Mouse (Mus musculus) mammary gland, adult 2 months (tissue): ENCODE data around the gene Cend1. TPM values are rescaled to one million over a fixed set of nuclear protein-coding genes. Genes with fewer than 3 reads are reported as not detected.

Experiments used
- polyA plus RNA-seq: library from polyadenylated mRNA; depleted of rRNA; stranded (reverse); fragments of >200 nt; gene quantifications from 2 replicates; pipeline ENCODE4 v1.2.3, GENCODE M21; 2012; ENCODE audit warnings: low replicate concordance; rRNA removed

Cend1 gene
- 0.35 and 0.57 TPM in 2 replicates for polyA plus RNA-seq

DNA sequence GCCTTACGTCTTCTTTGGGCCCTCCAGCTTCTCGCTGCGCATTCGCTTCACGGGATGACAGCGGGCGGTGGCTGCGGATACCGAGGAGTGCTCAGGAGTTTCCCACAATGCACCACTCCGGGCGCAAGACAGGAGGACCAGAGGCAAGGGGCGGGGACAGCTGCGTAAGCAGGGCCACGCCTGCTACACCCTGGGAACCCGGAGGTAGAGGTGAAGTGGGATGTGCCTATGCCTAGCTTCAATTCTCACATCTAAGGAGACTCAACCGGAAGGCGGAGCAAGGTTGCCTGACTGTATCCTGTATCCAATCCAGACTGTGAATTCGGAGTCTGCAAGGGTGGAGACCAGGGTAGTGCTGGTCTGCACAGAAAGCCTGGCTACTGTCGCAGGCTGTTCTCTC is at the start of gene Cend1:
Cend1 (minus strand) TSS at position 182 of the 400 bp plus-strand sequence.

DNA sequence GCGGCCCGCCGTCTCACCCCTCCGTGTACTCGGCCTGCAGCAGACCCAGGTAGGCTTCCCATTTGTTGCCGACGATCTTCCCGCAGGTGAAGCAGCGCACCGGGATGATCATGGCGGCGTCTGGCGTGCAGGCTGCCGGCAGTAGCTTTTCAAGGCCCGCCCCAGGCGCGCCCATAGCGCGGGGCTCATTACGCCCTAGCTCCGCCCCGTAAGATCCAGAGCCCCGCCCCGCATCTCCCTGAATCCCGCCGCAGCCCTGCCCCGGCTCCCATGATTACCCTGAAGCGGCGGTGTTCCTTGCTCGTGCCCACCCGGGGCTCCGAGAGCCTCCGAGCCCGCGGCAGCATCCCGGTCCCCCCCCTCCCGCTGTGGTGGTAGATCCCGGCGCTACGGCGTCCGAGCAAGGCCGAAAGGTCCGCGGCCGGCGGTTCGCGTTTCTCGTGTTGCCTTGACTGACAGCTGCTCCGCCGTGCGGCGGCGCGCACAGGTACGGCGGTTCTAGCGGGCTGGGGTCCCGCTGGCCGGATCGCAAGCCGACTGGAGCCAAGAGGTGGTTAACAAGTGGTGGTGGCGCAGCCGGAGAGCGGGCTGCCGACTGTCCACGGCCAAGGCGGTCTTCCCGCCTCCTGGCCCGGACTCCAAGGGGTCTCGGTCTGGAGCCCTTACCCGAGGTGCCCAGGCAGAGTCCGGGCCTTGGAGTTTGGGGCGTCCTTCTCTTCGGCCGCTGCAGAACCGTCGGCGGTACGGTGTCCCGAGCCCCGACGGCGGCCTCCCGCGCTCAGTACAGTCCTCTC is 45.9 kb upstream of the Cend1 start, which contains the start of the genes Polr2l and Tspan4:
Polr2l (minus strand) TSS at position 122 of the 794 bp plus-strand sequence.
Tspan4 (plus strand) TSS at position 230 of the 794 bp plus-strand sequence.

DNA sequence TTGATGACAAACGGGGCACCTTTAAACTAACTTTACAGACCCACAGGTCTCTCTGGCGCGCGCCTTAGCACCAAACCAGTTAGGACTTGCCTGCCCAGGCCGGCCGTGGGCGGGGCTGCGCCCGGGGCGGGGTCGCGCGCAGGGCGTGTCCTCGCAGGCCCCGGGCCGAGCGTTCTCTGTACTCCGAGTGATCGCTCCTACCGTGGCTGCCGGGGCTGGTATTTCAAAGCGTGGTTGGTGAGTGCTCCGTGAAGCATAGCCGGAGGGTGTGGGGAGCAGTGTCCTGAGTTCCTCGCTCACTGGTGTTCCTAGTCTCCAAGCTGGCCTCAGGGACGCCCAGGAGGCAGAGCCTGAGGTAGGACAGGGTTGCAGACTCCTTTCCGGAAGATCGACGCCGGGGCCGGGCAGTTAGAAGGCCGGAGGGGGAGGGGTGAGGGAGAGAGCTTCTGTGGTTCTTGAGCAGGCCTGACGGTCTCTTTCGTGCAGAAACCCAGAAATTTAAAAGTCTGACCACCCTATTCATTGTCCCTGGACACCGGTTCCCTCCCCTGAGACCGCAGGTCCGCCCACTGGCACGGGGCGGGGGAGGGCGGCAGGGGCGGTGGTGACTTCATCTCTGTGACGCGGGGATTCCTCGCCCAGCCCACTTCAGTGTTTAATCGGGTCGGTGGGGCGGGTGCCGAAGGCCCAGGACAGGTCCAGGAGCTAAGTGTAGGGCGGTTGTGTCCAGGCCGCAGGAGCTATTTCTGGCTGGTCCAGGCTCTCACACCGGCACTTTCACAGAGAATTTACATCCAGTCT is 38.1 kb upstream of the Cend1 start, which contains the start of gene Cd151:
Cd151 (plus strand) TSS at position 163 of the 801 bp plus-strand sequence.

DNA sequence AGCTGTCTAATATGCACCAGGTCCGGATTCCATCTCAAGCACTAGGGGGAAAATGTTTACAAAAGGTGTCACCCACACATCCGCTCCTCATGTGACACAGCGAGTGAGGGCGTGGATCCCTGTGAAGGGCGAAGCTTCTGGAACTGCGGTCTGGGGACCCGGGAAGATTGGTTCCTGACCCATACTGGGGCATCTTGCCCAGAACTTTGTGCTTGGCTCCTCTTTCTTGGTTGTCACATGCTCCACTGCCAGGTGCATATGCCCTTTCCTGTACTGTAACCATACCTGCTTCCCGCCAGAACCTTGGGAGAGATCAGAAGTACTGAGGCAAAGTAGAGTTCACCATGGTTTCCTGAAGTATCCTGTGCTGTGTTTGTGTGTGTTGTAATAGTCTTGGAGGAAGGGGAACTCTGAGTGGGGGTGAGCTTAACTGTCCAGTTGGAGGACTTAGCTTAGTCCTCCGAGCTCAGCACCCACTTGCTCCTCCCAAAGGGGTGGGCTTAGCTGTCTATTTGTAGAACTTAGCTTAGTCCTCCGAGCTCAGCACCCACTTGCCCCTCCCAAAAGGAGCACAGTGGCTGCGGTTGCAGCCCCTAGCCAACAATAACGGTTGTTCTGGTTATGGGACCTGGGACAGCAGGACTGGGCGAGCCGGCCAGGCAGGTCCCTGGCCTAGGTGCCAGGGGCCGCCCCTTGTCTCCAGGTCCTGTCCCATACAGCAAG is 31.3 kb upstream of the Cend1 start, which contains the start of gene Cracr2b:
Cracr2b (plus strand) TSS at position 704 of the 723 bp plus-strand sequence.

DNA sequence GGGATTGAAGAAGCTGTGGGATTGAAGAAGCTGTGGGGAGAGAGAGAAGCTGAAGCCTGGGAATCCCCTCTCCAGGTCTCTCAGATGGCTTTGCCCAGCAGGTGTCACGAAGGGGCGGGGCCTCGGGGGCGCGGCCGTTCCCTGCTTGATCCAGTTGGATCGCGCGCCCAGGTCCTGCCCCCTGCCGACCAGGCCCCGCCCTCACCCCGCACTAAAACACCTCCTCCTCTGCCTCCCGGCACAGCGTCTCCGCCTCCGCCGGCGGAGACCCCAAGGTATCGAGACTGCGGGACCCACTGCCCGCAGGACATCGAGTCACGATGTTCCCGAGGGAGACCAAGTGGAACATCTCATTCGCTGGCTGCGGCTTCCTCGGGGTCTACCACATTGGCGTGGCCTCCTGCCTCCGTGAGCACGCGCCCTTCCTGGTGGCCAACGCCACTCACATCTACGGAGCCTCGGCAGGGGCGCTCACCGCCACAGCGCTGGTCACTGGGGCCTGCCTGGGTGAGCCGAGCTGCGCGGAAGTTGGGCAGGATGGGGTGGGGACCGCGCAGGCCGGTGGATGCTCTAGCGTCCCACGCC is 25.8 kb upstream of the Cend1 start, which contains the start of gene Pnpla2:
Pnpla2 (plus strand) TSS at position 232 of the 585 bp plus-strand sequence.

DNA sequence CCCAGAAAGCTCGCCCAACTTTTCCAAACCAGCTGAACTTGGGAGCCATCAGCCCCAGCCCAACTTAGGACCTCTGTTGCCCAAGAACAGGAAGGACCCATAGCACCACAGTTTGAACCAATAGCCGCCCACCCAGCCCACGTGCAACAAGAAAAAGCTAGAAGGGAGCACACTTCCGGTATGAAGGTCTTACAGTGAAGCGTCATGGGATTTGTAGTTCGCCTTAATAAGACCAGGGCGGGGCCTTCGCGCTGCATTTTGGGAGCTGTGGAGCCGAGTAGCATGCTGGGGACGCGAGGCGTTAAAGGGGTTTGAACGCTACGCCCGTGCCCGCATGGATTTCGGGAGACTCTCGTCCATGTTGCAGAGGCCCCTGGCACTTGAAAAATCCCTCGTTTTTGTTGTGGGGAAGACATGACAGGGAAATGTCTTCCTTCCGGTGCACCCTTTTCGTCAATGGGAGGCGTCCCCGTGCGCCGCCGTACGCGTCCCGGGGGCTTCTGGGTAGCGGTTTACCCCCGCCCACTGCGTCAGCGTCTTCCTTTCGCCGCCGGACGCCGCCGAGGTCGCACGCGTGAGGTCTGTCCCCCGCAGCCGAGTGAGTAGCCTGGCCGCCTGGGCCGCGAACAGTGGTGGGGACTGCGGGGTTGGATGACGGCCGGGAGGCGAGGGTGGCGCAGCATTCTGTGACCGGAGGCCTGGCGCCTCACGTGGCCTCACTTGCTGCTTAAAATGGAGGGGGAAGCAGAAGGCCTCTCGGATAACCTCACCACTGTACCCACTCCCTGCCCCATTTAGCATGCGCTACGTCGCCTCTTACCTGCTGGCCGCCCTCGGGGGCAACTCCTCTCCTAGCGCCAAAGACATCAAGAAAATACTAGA is 18.1 kb upstream of the Cend1 start, which contains the start of gene Rplp2:
Rplp2 (plus strand) TSS at position 261 of the 882 bp plus-strand sequence.

DNA sequence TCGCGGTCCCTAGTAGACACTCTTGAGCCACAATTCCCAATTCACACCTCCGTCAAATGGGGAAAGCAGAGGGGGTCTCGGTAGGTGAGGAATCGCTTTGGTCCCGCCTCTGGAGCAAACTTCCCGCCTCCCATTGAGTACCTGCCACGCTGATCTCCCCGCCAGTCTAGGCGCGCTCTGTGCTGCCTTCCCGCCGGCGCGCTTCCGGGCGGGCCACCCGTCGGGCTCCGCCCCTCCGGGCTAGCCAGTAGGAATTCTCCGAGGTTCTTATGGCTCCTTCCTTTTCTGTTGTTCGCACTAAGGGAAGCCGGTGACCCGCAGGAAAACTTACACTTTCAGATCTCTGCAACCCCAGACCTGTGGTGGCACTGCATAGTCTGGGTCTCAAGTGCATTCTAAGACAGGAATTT is 14.5 kb upstream of the Cend1 start, which contains the start of gene Pidd1:
Pidd1 (minus strand) TSS at position 198 of the 410 bp plus-strand sequence.

DNA sequence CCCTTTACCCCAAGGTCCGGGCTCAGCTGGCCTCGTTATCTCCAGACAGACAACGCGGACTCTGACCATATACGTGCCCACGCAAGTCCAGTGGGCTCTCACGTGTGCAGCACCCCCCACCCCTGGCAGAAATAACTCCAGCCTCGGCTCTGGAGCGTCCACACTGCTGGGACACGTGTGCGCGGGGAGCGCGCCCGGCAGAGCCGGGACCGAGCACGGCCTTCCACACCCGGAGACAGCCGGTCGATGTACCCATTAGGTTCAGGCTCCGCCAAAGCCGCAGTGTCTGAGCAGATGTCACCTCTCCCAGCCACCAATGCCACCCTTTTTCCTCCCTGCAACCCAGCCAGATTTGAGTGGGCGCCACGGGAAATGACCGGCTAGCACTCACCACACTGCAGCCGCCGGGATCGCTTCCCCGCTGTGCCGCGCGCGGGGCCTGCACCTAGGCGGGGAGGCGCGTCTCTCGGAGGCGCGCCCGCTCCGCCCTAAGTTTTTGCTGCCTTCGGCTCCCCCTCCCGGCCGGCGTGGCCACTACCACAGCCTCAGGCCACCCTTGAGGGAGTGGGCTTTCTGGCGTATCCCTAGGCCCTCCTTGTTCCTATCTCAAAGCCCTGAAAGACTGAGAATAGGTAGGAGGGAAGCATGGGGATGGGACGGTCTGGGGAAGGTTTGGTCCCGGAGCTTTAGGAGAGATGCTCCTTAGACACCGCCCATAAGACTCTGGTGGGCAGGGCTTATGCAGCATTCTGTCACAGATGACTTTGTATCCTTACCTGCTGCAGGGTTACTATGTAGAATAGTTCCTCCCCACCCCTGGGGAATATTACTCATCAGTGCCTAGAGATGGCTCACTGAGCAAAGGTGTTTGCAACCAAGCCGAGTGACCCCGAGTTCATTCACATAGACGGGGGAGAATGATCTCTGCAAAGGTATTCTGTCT is 8.2 kb upstream of the Cend1 start, which contains the start of gene Slc25a22:
Slc25a22 (minus strand) TSS at position 715 of the 943 bp plus-strand sequence.

DNA sequence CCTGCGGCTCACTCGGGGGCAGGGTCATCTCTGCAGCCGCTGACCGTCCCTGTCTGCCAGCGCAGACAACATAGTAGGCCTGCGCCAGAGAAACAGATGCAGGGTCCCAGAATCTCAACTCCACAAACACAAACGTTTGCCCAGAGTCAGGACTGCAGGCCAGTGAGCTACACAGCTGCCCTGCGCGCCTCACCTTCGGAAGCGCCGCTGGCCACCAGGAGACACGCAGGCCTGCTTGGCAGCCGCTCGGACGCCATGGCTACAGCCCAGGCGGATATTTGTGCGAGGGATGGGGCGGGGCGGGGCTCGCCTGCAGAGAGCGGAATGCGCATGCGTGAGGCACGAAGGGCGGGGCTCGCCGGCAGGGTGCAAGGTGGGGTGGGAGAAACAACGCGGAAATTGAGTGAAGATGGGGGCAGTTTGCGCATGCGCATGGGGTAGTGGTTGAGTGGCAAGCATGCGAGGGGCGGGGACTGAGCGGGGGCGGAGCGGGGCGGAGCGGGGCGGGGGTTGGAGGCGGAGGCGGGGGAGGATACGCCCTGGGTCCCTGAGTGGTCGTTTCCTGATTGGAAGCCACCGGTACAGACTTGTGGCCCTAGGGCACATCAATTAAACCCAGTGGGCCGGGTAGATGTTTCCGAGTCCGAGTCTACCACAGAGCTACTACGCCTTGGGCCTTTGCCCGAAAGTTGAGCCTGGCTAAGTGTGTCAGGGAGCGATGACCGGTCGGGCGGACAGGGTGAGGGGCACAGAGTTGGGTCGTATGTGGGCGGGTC is 15.3 kb downstream of the Cend1 start, which contains the start of gene Gatd1:
Gatd1 (minus strand) TSS at position 328 of the 776 bp plus-strand sequence.

DNA sequence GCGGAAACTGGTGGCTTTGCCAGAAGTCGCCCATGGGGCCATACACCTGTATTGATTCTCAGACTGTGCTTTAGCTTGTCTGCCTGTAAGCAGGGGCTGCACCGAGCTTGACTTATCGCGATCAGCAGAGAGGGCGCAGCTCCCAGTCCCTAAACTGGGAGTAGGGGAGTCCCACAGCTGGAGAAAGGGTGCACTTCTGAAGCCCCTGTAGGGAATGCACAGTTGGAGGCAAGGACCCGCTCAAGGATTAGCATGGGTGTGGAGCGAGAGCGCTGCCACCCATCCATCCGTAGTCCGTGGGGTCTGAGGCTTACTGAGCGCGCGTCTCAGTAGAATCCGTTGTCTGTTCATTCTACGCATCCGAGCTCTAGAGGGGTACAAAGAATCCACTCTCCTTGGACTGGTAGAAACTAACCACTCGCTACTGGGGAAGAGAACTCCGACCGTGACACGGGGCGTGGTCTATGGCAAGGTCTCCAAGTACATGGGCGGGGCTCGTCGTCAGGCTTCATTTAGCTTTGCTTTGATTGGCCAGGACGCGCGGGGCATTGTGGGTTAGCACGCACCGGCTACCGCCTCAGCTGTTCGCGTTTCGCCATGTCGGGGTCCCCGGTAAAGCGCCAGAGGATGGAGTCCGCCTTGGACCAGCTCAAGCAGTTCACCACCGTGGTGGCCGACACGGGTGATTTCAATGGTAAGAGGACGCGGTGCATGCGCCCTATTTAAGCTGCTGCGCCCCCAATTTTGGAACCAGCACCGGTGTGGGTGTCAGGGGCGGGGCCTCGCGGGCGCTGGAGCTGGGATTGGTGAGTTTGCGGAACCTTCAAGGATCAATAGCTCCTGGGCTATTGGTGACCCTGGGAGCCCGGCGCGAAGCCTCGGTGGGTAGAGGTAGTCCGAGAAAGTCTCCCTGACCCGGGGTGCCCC is 37.4 kb downstream of the Cend1 start, which contains the start of gene Taldo1:
Taldo1 (plus strand) TSS at position 575 of the 927 bp plus-strand sequence.

Other genes starting within 250 kb of the Cend1 start
- gene Hras, start 235.5 kb downstream of the Cend1 start, polyA plus RNA-seq, result 52.0 and 63.9 TPM in 2 replicates
- gene Lrrc56, start 235.3 kb downstream of the Cend1 start, polyA plus RNA-seq, result 7.7 and 9.8 TPM in 2 replicates
- 4.3 and 5.2 TPM in 2 replicates for gene Lmntd2, start 215.4 kb downstream of the Cend1 start, polyA plus RNA-seq
- 20.0 and 26.7 TPM in 2 replicates for gene Rassf7, start 213.6 kb downstream of the Cend1 start, polyA plus RNA-seq
- 14.1 and 24.6 TPM in 2 replicates for gene Phrf1, start 200.7 kb downstream of the Cend1 start, polyA plus RNA-seq
- gene Irf7, start 163.0 kb downstream of the Cend1 start, polyA plus RNA-seq, result 98.3 and 195 TPM in 2 replicates
- gene Cdhr5, start 152.7 kb downstream of the Cend1 start, polyA plus RNA-seq, result 0.17 and 0.99 TPM in 2 replicates
- 0.83 and 3.3 TPM in 2 replicates for gene Sct, start 150.4 kb downstream of the Cend1 start, polyA plus RNA-seq
- gene Drd4, start 137.5 kb downstream of the Cend1 start, polyA plus RNA-seq, result 0.06 TPM in 1 of 2 replicates, not detected in the other
- gene Deaf1, start 101.8 kb downstream of the Cend1 start, polyA plus RNA-seq, result 19.0 and 23.7 TPM in 2 replicates
- gene Tmem80, start 101.8 kb downstream of the Cend1 start, polyA plus RNA-seq, result 44.4 and 63.2 TPM in 2 replicates
- 38.9 and 52.4 TPM in 2 replicates for gene Eps8l2, start 90.6 kb downstream of the Cend1 start, polyA plus RNA-seq
- 360 and 366 TPM in 2 replicates for gene Taldo1, start 37.3 kb downstream of the Cend1 start, polyA plus RNA-seq
- gene Gatd1, start 15.4 kb downstream of the Cend1 start, polyA plus RNA-seq, result 67.3 and 68.4 TPM in 2 replicates
- 171 and 174 TPM in 2 replicates for gene Slc25a22, start 8.4 kb upstream of the Cend1 start, polyA plus RNA-seq
- gene Pidd1, start 14.5 kb upstream of the Cend1 start, polyA plus RNA-seq, result 13.3 and 19.4 TPM in 2 replicates
- 451 and 651 TPM in 2 replicates for gene Rplp2, start 17.9 kb upstream of the Cend1 start, polyA plus RNA-seq
- 2,420 and 2,700 TPM in 2 replicates for gene Pnpla2, start 25.7 kb upstream of the Cend1 start, polyA plus RNA-seq
- 66.3 and 119 TPM in 2 replicates for gene Cracr2b, start 31.6 kb upstream of the Cend1 start, polyA plus RNA-seq
- gene Cd151, start 37.9 kb upstream of the Cend1 start, polyA plus RNA-seq, result 588 and 591 TPM in 2 replicates
- 48.6 and 51.6 TPM in 2 replicates for gene Polr2l, start 45.6 kb upstream of the Cend1 start, polyA plus RNA-seq
- gene Tspan4, start 45.7 kb upstream of the Cend1 start, polyA plus RNA-seq, result 166 and 173 TPM in 2 replicates
- 30.1 and 37.1 TPM in 2 replicates for gene Chid1, start 110.4 kb upstream of the Cend1 start, polyA plus RNA-seq
- gene Ap2a2, start 132.7 kb upstream of the Cend1 start, polyA plus RNA-seq, result 56.9 and 63.6 TPM in 2 replicates
- gene Muc6, start 225.8 kb upstream of the Cend1 start, polyA plus RNA-seq, result 0.01 TPM in 1 of 2 replicates, not detected in the other